Comparison of ENCODE assay signal across 24 mouse cellular contexts in genomic region chr2:11034178-11034577, GRCm38 (mm10).
DNase-seq lines count a peak whose midpoint lies in the region; ATAC-seq and TF ChIP-seq lines count a peak whose summit lies in the region.
"Had no signal": no experiment of that assay in that cellular context is flagged by ENCODE, and none has a peak within 500 bp of the region (broad histone marks: within the 10 kb centered on the region; RNA-seq: fewer than 3 reads in every experiment).

No protein-coding gene starts in this region.

- H3K27me3 ChIP-seq in midbrain, embryonic 11.5 days (ENCODE audit: control insufficient read depth, insufficient read depth, low read length): no peaks in the 10 kb centered on the region; the same call in 1 of the 2 replicates
- no peaks in the 10 kb centered on the region; the same call in none of the 2 replicates for H3K27me3 ChIP-seq in midbrain, embryonic 10.5 days (ENCODE audit: low read depth, poor library complexity, severe bottlenecking)
- H3K27me3 ChIP-seq in forebrain, embryonic 15.5 days: no peaks in the 10 kb centered on the region
- H3K27me3 ChIP-seq in hindbrain, postnatal 0 days (ENCODE audit: insufficient read depth, low read length): no peaks in the 10 kb centered on the region
- H3K27me3 ChIP-seq: lung, embryonic 15.5 days; stomach, embryonic 15.5 days had no signal

- no peaks in the 10 kb centered on the region for H3K9me3 ChIP-seq in midbrain, embryonic 11.5 days (ENCODE audit: control insufficient read depth, low read length)
- H3K9me3 ChIP-seq in midbrain, embryonic 10.5 days (replicated peaks): no peaks in the 10 kb centered on the region
- no peaks in the 10 kb centered on the region for H3K9me3 ChIP-seq in forebrain, embryonic 15.5 days
- H3K9me3 ChIP-seq in hindbrain, postnatal 0 days (ENCODE audit: low read length): no peaks in the 10 kb centered on the region
- H3K9me3 ChIP-seq: lung, embryonic 15.5 days; stomach, embryonic 15.5 days had no signal

- DNase-seq in midbrain, embryonic 11.5 days (ENCODE audit: low spot score, missing footprints): peak; percentile 79
- DNase-seq in midbrain, embryonic 10.5 days (ENCODE audit: low spot score): no peak
- peak; percentile 49 for DNase-seq in hindbrain, postnatal 0 days (ENCODE audit: low spot score)
- peak; percentile 63 for DNase-seq in retina, embryonic 14.5 days (ENCODE audit: low spot score)
- no peak for DNase-seq in T-cell, adult 2 months (ENCODE audit: low spot score)
- DNase-seq in cerebellum, adult 9-10 months: no peak
- DNase-seq in thymus, postnatal 10 days (ENCODE audit: low spot score in 2 of 2): no peak
- DNase-seq: adrenal gland, adult 2 months; cerebellum, adult 11-12 months; cerebellum, postnatal 25 days; gastrocnemius, postnatal 25 days; heart, adult 2 months; heart, postnatal 4 days; kidney, adult 18-20 months; kidney, postnatal 10 days; layer of hippocampus, postnatal 36 days; right cerebral cortex, postnatal 14 days; thymus, adult 18-20 months had no signal

- 31% methylated on average over 1 of the region's 1 CpGs for WGBS in midbrain, embryonic 11.5 days
- WGBS in midbrain, embryonic 10.5 days: 52% methylated on average over 1 of the region's 1 CpGs
- WGBS in forebrain, embryonic 15.5 days: 6% methylated on average over 1 of the region's 1 CpGs
- 13% methylated on average over 1 of the region's 1 CpGs for WGBS in hindbrain, postnatal 0 days

- H3K4me2 ChIP-seq in midbrain, embryonic 11.5 days: no peak overlapping the region
- no peak overlapping the region for H3K4me2 ChIP-seq in forebrain, embryonic 15.5 days (replicated peaks)
- H3K4me2 ChIP-seq in hindbrain, postnatal 0 days (ENCODE audit: low read depth, low read length): no peak overlapping the region
- H3K4me2 ChIP-seq: lung, embryonic 15.5 days; stomach, embryonic 15.5 days had no signal

- no peak for ATAC-seq in midbrain, embryonic 11.5 days (ENCODE audit: low FRiP score)
- peak; percentile 60 for ATAC-seq in forebrain, embryonic 15.5 days (replicated peaks)
- peak; percentile 70; the same call in 1 of the 2 replicates for ATAC-seq in hindbrain, postnatal 0 days

- 0 out of 2 replicates have a peak, but pooled peaks cover 2% of the 10 kb centered on the region for H3K4me1 ChIP-seq in midbrain, embryonic 11.5 days (ENCODE audit: control insufficient read depth, insufficient read depth, low read length)
- H3K4me1 ChIP-seq in midbrain, embryonic 10.5 days: peaks cover 16% of the 10 kb centered on the region; the same call in 1 of the 2 replicates
- no peaks in the 10 kb centered on the region for H3K4me1 ChIP-seq in forebrain, embryonic 15.5 days
- no peaks in the 10 kb centered on the region for H3K4me1 ChIP-seq in hindbrain, postnatal 0 days (ENCODE audit: insufficient read depth, low read length)
- H3K4me1 ChIP-seq: lung, embryonic 15.5 days; stomach, embryonic 15.5 days had no signal

- no peaks in the 10 kb centered on the region for H3K36me3 ChIP-seq in midbrain, embryonic 11.5 days (ENCODE audit: control insufficient read depth, insufficient read depth, low read length)
- H3K36me3 ChIP-seq in midbrain, embryonic 10.5 days: no peaks in the 10 kb centered on the region
- H3K36me3 ChIP-seq in forebrain, embryonic 15.5 days: no peaks in the 10 kb centered on the region
- H3K36me3 ChIP-seq in hindbrain, postnatal 0 days (ENCODE audit: insufficient read depth, low read length): no peaks in the 10 kb centered on the region
- H3K36me3 ChIP-seq: lung, embryonic 15.5 days; stomach, embryonic 15.5 days had no signal

- no peak overlapping the region for H3K9ac ChIP-seq in midbrain, embryonic 11.5 days (ENCODE audit: low read length)
- H3K9ac ChIP-seq in forebrain, embryonic 15.5 days (replicated peaks): no peak overlapping the region
- H3K9ac ChIP-seq in hindbrain, postnatal 0 days (replicated peaks; ENCODE audit: low read length): no peak overlapping the region
- H3K9ac ChIP-seq: liver, embryonic 14.5 days; lung, embryonic 15.5 days; stomach, embryonic 15.5 days had no signal

- H3K27ac ChIP-seq in midbrain, embryonic 11.5 days (ENCODE audit: low read depth, low read length): no peak overlapping the region
- no peak overlapping the region for H3K27ac ChIP-seq in midbrain, embryonic 10.5 days (replicated peaks)
- H3K27ac ChIP-seq in forebrain, embryonic 15.5 days (replicated peaks): no peak overlapping the region
- H3K27ac ChIP-seq in hindbrain, postnatal 0 days: no peak overlapping the region
- H3K27ac ChIP-seq: heart, adult 2 months; layer of hippocampus, adult 2 months; liver, embryonic 14.5 days; lung, embryonic 15.5 days; macrophage; stomach, embryonic 15.5 days had no signal

- H3K4me3 ChIP-seq in midbrain, embryonic 11.5 days (ENCODE audit: low read depth, low read length): no peak overlapping the region
- H3K4me3 ChIP-seq in midbrain, embryonic 10.5 days: no peak overlapping the region
- H3K4me3 ChIP-seq in forebrain, embryonic 15.5 days: no peak overlapping the region
- no peak overlapping the region for H3K4me3 ChIP-seq in hindbrain, postnatal 0 days (ENCODE audit: low read length)
- H3K4me3 ChIP-seq: heart, adult 2 months; layer of hippocampus, adult 2 months; lung, embryonic 15.5 days; stomach, embryonic 15.5 days had no signal

- no peak for TF ChIP-seq CTCF in hindbrain, postnatal 0 days (IDR thresholded peaks at IDR 0.05; ENCODE audit: low read depth)

Comparison
In these comparisons a context has a peak if more than half of its experiments do, and no peak if none do; other contexts are left out.
1. DNase-seq: peak in midbrain, embryonic 11.5 days (single experiment), hindbrain, postnatal 0 days (single experiment) and retina, embryonic 14.5 days (single experiment); none in midbrain, embryonic 10.5 days (single experiment), T-cell, adult 2 months (single experiment), cerebellum, adult 9-10 months (single experiment) and thymus, postnatal 10 days (0 of 2).